Mouse (Mus musculus) left cerebral cortex, adult 2 months (tissue): ENCODE measurements at regions not wholly inside any gene's neighbourhood (a gene's known extent, or its start where the extent isn't known, plus 50 kb on each side); places are given as distances from the start of the nearest gene placed in this dataset.

Experiments used
- DNase-seq, 2 experiments: peaks; one replicate each; pipeline ENCODE4 v3.0.0; 2021 to 2022; ENCODE audit warnings: low spot score in 2 of 2, mixed read lengths in 1 of 2; ENCODE audit errors: extremely low spot score in 1 of 2
- H3K27ac ChIP-seq: fragments of 200-600 bp; 2 replicates; pipeline ENCODE4 v1.8.1; 2022
- H3K4me3 ChIP-seq: fragments of 200-600 bp; 2 replicates; pipeline ENCODE4 v1.8.1; 2022
- CTCF ChIP-seq: fragments of 200-600 bp; IDR thresholded peaks from 2 replicates; pipeline ENCODE4 v1.8.1; 2022; ENCODE audit warnings: antibody characterized with exemption, mild to moderate bottlenecking, moderate library complexity
- intact Hi-C: fragments of 180-260 bp; cut with DNase I; formaldehyde crosslinking; loops from one replicate; pipeline ENCODE4 v1.15.1; 2025

DNA sequence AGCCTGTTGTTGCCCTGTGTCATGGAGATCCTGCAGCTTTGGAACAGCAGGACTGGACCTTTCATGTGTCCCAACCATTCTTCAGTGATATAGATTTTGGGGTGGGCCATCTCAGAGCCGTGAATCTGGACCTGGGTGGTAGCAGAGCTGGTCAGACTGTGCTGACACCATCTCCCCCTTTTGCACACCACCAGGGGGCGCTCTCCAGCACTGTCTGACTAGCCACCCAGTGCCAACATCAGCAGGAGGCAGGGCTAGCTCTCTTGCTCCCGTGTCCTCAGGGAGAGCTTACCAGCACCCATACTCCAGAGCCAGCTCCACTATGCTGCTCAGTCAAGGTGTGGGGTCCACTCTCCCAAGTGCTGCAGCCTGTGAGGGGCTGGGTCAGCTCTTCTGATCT is 199.8 kb upstream of the Ctbp2 start:
- intact Hi-C loops = no loop called here
- peak; percentile 13 for TF ChIP-seq CTCF
- no peak overlapping the region for H3K4me3 ChIP-seq
- no peak for DNase-seq
- no peak overlapping the region for H3K27ac ChIP-seq

GRCm38 (mm10) chr7:133317511-133317910 is 193.4 kb upstream of the Ctbp2 start:
- intact Hi-C loops = no loop called here
- no peak for TF ChIP-seq CTCF
- no peak for DNase-seq

GRCm38 (mm10) chr7:133316701-133317475 is 192.7 kb upstream of the Ctbp2 start:
- TF ChIP-seq CTCF = no peak
- DNase-seq = no peak
- H3K4me3 ChIP-seq = no peak overlapping the region
- intact Hi-C loops = no loop called here
- H3K27ac ChIP-seq = no peak overlapping the region

More at GRCm38 (mm10) chr7:133317511-133317910, 193.4 kb upstream of the Ctbp2 start:
- H3K4me3 ChIP-seq = no peak overlapping the region
- no peak overlapping the region for H3K27ac ChIP-seq

DNA sequence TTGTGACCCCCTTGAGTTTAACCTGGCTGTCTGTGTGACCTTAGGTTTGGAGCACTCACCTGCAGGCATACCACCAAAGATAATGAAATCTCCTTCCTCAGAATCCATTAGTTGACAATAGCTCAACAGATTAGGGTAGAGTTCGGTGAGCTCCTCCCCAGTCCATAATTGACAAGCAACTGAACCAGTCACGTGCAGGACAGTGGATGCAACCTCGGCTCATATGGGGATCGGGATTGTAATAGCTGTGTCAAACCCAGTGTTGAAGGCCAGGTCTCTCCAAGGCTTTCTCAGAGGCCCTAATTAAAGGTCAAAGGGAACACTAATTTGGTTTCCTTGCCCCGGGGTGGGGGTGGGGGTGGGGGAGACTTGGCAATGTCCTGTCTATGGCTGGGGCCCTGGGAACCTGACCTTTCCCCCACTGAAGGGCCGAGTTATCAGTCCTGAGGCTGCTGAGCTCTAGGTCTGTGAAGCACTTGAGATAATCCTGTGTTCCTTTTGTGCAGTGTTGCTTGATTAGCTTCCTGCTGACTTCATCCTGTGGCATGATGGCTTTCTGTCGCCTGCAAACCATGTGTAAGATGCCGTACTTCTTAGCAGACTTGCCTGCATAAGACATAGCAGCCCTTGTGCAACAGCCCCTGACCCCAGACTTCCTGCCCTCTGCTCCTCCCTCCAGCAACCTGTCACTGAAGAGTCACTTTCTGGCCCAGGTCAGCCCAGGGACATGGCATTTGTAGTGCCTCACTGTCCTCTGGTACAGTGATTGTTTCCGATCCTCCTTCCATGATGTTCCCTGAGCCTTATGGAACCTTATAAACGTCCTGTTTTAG is 191.3 kb upstream of the Ctbp2 start:
- Histone ChIP-seq H3K27ac (no peak overlapping the region), H3K4me3 (no peak overlapping the region)
- no peak for DNase-seq
- TF ChIP-seq CTCF = no peak
- intact Hi-C loops = no loop called here

GRCm38 (mm10) chr7:133313115-133313514 is 189.0 kb upstream of the Ctbp2 start:
- no peak for DNase-seq
- intact Hi-C loops = no loop called here
- TF ChIP-seq CTCF = no peak
- no peak overlapping the region for H3K4me3 ChIP-seq
- H3K27ac ChIP-seq = no peak overlapping the region

DNA sequence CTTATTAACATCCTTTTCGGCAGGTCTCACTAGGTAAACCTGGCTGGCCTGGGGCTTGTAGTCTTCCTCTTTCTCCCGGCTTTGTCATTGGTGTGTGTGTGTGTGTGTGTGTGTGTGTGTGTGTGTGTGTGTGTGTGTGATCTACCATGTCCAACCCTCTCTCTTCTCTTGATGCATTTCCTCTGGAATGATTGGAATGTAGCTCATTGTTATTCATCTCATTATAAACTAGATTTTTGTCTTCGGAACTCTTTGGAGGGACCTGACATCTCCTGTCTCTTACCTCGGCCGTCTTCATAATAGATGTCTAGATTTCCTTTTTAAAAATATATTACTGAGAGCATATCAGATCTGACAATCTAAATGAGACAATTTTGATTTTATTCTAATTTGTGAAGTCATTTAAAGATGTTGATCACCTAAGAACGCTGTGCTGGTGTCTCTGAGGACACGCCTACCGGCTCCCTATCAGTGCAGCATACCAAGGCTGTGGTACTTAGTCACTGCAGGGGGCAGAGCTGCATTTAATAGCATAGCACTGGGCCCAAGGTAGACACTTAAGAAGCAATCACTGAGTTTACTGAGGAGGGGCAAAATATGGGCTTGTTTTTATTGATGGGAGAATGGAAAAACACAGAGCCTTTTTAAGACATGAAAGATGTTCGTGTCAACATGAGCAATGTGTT is 187.1 kb upstream of the Ctbp2 start:
- H3K4me3 ChIP-seq = no peak overlapping the region
- intact Hi-C loops = no loop called here
- H3K27ac ChIP-seq = no peak overlapping the region
- no peak for DNase-seq
- no peak for TF ChIP-seq CTCF

GRCm38 (mm10) chr7:133304461-133304860 is 180.3 kb upstream of the Ctbp2 start:
- Histone ChIP-seq H3K27ac (no peak overlapping the region), H3K4me3 (no peak overlapping the region)
- DNase-seq = no peak
- no peak for TF ChIP-seq CTCF
- intact Hi-C loops = no loop called here

DNA sequence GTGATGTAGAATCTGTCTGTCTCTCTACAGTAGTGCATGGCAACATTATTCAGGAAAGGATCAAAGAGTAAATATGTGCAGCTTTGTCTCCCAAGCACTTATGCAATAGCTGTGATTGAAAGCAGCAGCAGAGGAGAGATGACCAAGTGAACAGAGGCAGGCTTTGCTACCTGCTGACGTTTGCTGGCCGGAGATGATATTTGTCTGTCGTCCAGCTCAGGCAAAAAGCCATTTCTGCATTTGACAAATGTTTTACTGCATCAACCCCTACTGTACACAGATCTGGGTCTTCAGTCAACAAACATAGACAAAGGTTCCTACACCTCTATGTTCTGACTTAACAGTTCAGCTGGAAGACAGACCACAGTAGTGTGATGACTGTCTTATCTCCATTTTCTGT is 166.3 kb upstream of the Ctbp2 start:
- intact Hi-C loops = no loop called here
- Histone ChIP-seq H3K27ac (no peak overlapping the region), H3K4me3 (no peak overlapping the region)
- TF ChIP-seq CTCF = no peak
- DNase-seq = no peak

- Histone ChIP-seq H3K27ac (no peak overlapping the region), H3K4me3 (no peak overlapping the region)
- DNase-seq = peak; percentile 16 to 33
- intact Hi-C loops = no loop called here
- TF ChIP-seq CTCF = no peak
These were observed 164.1 kb upstream of the Ctbp2 start for GRCm38 (mm10) chr7:133288236-133288635.

DNA sequence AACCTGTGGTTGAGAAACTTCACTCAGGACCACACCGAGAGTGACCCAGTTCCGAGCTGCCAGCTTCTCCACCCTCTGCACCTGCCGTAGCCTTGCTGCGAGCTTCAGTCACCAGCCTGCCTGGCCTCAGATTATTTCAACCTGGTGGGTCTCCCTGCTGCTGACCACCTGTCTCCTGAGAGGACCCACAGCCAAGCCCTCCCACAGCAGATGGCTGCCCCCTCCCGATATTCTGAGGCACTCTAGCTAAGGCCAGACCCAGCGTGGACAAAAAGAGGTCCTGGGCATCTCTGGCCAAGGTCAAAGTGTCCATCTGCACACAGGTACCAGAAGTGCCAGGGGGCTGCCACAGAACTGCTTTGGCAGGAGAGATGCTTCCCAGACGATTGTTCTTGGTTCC is 162.7 kb upstream of the Ctbp2 start:
- TF ChIP-seq CTCF = no peak
- Histone ChIP-seq H3K27ac (no peak overlapping the region), H3K4me3 (no peak overlapping the region)
- intact Hi-C loops = no loop called here
- no peak for DNase-seq

GRCm38 (mm10) chr7:133286216-133286615 is 162.1 kb upstream of the Ctbp2 start:
- DNase-seq = no peak
- intact Hi-C loops = no loop called here
- Histone ChIP-seq H3K4me3 (no peak overlapping the region), H3K27ac (no peak overlapping the region)
- TF ChIP-seq CTCF = no peak

GRCm38 (mm10) chr7:133262161-133262560 is 138.0 kb upstream of the Ctbp2 start:
- intact Hi-C loops = no loop called here
- no peak for DNase-seq
- H3K4me3 ChIP-seq = no peak overlapping the region
- no peak overlapping the region for H3K27ac ChIP-seq
- TF ChIP-seq CTCF = no peak
